Mouse (Mus musculus): ENCODE measurements around the gene Usp6nl.

The Usp6nl gene

GRCm38 (mm10) chr2:6376941-6377340, 54.5 kb downstream of the Usp6nl start:
- DNase-seq: no peak

DNA sequence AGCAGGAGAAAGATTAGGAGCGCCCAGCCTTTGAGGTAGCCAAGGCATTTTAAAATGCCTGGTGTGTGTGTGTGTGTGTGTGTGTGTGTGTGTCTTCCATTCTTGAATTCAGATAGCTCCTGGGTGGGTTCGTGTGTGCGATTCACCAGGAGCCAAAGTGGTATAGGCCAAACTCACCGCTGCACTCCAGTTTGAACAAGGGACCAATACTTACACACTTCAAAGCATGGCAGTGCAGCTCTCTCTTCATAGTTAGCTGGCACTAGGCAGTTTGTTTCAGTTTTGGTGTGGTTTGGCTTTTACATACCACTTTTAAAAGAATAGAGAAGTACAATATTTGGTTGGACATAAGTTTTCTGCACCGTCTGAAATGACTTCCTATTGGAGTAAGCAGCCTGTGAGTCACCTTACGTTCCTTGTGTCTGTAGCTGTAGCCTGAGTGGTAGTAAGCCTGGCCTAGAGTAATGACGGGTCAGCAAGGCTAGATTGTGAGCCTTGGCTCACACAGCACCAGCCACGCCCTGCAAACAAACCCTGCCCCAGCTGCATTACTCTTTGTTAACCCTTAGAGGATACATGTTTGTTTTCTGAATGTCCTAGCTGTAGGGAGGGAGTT, 56.2 kb downstream of the Usp6nl start:
- DNase-seq: no peak

DNA sequence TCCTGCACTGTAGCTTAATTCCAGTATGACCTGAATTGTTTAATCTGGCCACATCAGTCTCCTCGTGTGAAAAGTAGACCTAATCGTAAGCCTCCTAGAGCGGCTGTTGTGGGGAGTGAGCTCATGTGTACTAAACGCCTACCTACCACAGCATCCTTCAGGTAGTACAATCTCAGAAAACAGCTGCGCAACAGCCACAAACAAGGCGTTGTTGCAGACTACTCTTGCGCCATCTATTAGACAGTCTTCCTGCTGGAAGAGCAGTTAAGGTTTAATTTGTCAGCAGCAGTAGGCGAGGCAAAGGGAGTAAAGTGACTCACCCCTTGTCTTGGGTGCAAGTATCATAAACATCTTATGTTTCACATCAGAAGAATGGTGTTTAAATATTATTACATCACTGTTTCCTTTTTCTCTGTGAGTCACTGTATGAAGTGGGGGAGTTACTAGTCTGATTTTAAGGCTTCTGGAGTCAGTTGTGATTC, 57.3 kb downstream of the Usp6nl start:
- DNase-seq: no peak

GRCm38 (mm10) chr2:6380401-6380800, 57.9 kb downstream of the Usp6nl start:
- no peak for DNase-seq

DNA sequence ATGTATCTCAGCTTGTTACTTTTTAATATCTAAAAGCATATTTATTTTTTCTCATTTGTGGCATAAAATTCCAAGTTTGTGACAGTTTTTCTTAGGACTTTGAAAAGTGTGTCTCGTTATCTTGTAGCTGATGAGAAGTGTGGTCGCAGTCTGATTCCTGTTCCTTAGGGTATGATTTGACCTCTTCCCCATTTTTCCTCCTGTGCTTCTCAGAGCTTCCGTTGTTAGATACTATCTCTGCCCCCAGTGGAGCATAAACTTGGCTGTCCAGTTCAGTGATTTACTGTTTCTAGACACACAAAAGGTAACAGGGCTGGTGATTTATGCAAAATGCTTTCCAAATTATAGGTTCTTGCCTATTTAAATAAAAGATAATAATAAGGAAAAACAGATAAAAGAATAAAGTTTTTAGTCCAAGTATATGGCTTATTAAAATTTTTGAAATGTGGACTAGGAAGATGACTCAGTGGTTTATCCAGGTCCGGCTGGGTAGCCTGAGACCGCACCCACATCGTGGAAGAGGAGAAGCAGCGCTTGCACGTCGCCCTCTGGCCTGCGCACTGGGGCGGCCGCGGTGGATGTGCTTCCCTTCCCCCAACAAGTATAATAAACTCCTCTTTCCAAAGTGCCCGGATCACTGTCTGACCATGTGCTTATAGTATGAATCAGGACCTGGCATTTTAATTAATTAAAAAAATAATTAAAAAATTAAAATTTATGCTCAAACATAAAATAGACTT, 62.1 kb downstream of the Usp6nl start:
- DNase-seq: no peak

DNA sequence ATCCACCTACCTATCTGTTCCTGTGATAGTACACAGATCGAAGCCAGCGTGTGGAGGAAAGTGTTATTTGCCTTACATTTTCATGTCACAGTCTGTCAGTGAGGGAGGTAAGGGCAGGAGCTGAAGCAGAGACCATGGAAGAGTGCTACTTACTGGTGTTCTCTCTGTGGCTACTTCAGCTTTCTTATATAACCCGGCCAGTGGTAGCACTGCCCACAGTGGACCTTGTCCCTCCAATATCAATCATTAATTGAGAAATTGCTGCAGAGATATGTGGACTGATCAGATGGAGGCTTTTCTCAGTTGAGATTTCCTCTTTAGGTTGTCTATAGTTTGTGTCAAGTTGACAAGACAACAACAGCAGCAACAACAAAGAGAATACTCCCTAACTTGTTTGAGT, 66.7 kb downstream of the Usp6nl start:
- peak; percentile 29 to 70 for DNase-seq

DNA sequence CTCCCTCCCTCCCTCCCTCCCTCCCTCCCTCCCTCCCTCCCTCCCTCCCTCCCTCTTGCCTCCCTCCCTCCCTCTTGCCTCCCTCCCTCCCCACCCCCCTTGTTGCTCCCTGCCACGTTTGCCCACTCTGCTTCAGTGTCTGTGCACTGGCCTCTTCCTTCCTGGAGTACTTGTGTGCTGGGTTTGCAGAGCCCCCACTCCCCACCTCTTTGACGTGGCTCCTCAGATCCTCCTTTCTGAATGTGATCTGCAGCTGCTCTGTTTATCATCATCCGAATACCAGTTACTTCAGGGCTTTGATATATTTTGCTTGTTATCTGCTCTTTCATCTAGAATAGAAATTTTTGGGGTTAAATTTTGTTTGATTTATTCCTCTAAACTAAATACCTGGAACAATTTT, 68.8 kb downstream of the Usp6nl start:
- DNase-seq: no peak

DNA sequence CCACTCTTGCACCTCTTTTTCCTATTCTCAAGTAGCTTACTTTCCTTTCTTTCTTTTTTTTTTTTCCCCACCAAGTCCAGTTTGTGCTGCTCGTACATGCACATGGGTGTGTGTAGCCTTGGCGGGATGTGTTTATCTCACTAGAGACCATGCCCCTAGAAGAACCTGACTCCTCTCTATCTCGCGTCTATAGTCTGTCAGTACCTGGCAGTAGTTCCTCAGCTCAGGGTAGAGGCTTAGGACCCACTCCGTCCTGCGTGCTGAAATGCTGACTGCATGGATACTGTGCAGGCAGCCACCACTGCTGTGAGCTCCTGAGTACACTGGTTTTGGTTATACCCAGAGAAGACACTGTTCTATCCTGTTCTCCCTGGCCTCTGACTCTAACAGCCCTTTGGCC, 69.5 kb downstream of the Usp6nl start:
- no peak for DNase-seq

GRCm38 (mm10) chr2:6395851-6396625, 73.6 kb downstream of the Usp6nl start:
- DNase-seq: no peak

DNA sequence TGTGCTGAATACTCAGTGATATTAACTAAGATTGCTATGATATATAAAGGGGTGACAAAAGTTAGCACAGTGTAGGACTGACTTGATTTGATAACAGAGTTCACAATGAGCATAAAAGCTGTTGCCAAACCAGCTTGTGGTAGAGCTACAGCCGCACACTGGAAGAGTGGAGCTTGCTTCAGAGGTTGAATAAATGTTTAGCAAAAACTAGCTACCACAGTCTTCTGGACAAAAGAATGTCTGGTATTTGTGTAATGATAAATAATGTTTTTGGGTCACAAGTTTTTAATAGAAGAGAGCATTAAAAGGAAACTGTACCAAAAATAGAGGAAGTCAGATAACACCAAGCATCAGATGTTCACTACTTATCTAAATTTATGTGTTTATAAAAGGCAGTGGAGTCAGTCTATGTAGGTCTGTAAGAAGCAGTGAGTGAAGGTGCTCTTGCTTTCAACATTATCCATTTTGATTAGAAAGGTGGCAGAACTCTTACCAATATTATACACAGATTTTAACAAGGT, 74.2 kb downstream of the Usp6nl start:
- no peak for DNase-seq

DNA sequence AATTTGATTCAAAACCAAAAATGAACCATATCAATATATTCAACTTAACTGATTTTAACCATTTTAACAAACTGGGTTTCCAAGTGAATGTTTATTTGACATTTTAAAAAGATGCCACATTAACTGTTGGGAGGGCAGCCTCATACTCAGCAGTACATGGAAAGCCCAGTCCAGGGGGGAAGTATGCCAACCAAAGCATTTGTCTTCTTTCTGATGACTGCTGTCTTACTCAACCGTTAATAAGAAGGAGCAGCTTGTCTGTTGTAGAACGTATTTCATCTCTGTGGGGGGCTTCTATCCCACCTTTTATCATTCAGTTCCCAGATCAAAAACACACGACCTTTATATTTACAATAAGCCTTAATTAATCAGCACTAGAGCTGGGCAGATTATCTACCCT, 74.7 kb downstream of the Usp6nl start:
- DNase-seq: no peak

DNA sequence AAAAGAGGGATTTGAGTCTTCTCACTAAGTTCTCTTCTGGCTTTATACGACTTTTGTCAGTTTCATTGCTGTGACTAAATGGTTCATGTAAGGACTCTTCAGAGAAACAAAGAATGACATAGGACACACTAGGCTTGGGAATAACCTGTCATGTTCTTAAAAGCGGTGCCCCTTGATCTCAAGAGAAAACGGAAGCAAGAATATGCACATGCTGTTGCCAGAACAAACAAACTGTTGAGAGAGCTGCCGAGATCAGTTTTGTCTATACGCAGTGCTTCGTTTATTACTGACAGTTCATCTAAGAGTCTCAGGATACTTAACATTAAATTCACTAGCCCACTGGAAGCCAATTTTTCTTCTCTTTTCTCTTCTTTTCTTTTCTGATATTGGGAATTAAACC, 76.4 kb downstream of the Usp6nl start:
- DNase-seq: no peak

- DNase-seq: no peak
These were observed 78.6 kb downstream of the Usp6nl start for GRCm38 (mm10) chr2:6401039-6401438.

DNA sequence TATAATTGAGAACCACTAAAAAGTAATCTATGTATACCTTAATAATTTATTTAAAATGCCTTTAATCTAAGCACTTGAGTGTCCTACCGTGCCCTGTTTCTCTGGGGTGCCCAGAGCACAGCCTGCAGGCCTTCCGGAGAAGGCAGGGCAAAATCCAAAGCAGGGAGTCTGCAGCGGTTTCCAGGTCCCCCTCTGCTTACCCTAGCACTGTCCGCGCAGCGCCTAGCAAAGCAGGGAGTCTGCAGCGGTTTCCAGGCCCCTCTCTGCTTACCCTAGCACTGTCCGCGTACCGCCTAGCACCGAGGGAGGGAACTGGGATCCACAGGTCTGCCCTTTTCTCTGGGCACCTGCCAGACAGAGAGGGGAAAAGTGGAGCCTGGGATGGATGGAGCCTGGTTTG, 80.9 kb downstream of the Usp6nl start:
- DNase-seq: peak; percentile 37 to 55

DNA sequence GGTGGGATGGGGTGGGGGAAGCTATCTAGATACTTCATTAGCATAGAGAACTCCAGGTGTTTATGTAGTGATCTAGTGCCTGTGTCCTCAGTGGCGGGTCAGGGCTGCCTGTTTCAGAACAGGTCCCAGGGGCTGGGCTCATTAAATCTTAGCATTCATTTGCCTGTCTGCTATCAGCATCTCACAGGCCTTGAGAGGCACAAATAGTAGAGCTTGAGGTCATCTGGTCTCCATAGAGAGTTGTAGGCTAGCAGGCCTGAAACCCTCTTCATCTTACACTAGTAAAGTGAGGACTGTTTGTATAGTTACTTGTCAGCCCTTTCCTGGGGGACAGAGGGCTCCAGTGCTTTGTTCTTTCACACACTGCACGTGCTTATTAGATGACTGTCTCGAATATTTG, 81.5 kb downstream of the Usp6nl start:
- no peak for DNase-seq

DNA sequence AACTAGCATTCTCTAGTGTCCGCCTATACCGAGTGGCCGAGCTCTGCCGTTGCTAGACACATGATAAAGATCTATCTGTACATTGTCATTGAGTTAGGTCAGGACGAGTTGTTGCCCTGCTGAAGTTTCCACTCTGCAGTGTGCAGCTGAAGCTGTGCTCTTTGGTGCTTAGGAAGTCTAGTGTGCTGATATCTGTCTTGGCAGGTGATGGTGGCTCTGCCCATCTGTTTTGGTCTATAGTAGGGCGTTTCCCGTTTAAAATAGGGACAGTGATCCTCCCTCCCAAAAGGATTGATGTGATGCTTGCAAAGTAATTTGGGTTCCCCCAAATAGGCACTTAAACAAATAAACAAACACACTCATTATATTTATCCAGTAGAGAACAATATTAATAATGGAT, 82.2 kb downstream of the Usp6nl start:
- DNase-seq: no peak

DNA sequence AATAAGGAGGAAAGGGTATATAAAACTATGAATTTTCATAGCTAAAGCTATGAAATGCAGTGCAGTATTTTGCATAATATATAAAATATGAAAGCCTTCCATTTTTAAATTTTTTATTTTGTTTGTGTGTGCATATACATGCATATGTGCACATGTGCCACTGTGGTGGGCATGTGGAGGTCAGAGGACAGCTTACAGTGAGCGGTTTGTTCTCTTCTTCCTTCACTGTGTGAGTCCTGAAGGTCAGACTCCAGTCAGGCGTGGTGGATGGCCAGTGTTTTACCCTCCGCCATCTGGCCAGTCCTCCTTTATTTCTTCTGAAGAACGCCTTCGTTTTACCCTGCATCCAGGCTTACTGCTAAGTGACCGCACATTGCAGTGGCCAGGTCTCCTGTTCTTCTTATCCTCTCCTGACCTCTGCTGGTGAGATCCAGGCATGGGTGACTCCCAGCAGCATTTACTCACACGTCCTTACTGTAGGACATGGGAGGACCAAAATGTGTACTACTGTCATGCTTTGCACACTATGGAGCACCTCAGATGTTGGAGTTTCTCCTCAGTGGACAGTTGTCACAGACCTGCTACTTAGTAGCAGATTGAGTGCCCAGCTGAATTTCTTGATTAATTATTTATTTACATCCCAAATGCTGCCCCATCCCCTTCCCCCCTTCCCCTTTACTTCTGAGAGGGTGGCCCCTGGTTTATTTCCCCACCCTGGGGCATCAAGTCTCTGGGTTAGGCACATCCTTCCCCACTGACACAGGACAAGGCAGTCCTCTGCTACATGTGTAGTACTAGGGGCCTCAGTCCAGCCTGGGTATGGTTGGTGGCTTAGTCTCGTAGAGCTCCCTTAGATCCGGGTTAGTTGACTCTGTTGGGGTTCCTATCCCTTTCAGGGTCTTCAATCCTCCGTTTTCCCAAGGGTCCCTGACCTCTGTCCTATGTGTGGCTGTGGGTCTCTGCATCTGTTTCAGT, 82.9 kb downstream of the Usp6nl start:
- peak; percentile 86 to 87 for DNase-seq

DNA sequence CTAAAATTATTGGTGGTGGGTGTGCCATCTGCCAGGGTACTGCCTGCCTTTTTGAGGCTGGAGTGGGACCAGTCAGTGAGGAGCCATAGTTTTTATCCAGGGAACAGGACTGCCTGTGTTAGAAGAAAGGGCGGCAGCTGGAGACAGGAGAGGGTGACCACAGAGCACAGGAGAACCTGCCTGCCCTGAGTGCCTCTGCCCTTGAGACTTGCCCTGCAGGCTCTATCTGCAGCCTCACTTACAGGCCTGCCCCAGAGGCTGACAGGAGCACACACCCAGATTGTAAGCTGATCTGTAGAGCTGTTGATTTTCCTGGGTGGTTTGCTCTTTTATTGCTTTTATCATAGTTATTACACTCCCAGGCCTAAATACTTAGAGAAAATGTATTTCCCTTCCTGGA, 85.2 kb downstream of the Usp6nl start:
- DNase-seq: no peak

DNA sequence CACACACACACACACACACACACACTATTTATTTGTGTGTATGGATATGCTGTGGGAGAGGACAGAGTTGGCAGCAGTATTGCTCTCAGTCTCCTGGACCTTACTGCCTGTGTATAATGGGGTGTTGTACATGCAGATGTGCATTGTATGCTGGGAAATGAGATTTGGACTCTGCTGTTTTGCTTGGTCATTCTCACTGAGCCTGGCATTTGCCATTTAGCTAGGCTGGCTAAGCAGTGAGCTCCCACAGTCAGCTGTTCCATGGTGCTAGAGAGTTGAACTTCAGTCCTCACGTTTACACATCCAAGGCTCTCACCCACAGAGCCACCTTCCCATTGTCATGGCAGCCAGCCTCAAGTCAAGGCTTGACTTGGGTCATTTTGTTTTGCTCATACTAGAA, 90.2 kb downstream of the Usp6nl start:
- no peak for DNase-seq

DNA sequence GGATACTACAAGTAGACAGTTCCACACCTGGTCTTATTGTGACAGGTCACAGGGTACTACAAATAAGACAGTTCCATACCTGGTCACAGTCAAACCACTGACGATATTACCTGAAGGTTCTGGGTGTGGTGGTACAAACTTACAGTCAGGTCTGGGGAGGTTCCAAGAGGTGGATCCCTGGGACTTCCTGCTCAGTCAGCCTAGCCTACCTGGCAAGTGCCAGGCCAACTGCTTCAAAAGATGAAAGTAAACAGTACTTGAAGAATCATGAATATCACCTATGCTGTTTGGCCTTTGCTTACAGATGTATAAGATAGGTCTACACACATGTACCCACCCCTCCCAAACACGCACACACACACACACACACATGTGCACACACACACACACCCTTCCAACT, 91.3 kb downstream of the Usp6nl start:
- no peak for DNase-seq

DNA sequence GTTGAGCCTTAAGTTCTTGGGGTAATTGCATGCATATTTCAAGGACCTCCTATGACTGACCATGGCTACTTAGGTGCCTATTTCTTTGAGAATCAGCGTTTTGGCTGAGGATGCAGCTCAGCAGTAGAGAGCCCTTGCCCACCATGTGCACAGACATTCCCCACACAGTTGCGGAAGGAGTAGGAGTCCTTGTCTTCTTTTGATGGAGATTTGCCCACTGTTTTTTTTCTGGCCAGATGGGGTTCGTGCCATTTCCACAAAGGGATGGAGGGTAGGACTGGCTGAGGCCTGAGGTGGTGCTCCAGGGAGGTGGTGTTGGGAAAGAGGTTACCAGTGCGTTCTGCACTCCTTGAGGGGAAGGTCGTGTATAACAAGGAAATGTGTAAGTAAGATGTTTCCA, 91.9 kb downstream of the Usp6nl start:
- no peak for DNase-seq

GRCm38 (mm10) chr2:6417158-6417557, 94.7 kb downstream of the Usp6nl start:
- no peak for DNase-seq

All from kidney, postnatal 36 days (tissue).